Mouse (Mus musculus) urinary bladder, postnatal 36 days (tissue): ENCODE data around the gene Ctsl.

ENCODE experiments used
- DNase-seq, 2 experiments: peaks; one replicate each; pipeline ENCODE4 v3.0.0; 2022; ENCODE audit warnings: low spot score in 2 of 2, mixed read lengths in 1 of 2

Ctsl gene

DNA sequence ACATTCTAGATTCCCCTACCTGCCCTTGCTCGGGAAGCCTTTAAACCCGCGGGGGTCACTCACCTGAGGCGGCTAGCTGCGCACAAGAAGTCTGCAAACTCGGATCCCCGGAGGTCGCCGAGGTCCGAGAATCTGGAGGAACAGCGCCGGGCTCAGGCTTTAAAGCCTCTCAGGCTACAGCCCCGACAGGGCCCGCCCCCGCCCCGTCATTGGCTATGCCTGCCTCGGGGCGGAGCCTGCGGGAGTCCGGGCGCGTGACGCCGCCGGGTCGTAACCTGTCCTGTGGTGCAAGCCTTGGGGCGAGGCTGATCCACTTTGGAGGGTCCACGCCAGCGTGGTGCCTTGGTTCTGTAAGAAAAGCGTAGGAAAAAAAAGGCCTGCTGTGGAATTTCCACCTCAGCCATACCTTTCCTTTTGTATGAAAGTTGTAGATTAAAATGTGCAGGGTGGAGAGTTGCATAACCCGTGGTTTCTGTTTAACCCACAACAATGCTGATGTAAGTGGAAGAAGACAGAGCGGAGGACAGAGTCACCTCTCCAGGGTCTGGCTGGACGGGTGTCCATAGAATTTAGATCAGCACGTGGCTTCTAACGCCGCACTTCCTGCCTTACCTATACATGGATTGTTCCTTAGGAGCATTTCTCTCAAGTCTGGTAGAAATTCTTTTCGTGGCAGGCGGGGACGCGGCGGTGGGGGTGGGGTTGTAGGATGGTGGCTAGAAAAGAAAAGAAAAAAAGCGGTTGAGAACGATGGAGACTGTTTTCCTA is at the start of gene Ctsl:
Gene Ctsl (minus strand): TSS at position 718 of the 768 bp plus-strand sequence.
- DNase-seq: peak; percentile 94

DNA sequence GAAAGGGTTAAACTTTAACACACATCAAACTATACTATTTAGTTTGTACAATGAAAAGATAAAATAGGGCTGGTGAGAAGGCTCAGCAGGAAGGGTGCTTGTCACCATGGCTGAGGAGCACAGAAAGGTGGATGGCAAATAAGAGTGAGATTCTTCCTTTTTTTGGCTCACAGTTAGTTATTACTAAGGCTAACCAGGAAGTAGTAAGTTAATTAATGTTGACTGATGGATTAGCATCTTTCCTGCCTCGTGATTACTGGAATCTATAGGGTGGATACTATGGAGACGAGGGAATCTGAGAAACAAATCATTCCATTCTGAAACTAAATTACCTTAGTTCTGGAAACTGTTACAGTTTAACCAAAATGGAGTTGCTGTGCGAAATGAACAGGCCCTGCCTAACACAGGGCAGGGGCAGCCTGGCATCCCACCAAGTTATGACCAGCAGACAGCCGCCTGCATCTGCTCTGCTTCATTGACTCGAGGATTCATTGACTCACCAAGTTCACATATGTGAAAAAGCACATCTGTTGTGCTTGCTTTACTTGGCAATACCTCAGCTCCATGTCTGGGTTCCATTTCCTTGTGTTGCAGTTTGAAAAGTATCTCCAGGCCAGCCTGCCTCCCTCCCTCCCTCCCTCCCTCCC is 46.4 kb upstream of the Ctsl start:
- no peak for DNase-seq

DNA sequence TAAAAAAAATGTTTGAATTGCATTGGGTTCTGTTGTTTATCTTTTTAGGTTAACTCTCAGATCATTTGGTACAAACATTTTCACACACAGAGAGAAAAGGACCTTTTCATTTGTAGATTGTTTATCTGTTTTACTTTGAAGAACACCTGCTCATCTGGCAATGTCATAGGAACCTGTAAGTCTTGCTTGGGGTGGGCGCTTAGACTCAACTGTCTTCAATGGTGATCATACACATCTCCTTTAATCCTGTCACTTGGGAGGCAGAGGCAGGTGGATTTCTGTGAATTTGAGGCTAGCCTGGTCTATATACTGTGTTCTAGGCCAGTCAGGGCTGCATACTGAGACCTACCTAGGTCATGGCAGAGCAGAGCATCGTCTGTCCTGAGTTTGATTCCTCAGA is 45.0 kb upstream of the Ctsl start:
- DNase-seq: no peak

- no peak for DNase-seq
Measured at GRCm38 (mm10) chr13:64412752-64413257, 42.1 kb upstream of the Ctsl start.

DNA sequence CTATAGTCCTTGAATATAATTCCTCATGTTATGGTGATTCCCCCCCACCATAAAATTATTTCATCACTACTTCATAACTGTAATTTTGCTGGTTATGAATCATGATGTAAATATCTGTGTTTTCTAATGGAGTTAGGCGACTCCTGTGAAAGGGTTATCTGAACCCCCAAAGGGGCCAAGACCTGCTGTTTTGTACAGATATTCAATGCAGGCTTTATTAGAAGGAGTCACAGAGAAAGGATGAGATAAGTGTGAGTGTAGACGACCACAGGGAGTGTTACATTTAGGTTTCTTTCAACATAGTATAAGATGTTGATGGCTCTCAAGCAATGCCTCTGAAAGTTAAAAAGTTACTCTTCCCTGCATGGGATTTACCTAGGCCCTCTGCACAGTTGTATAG is 40.6 kb upstream of the Ctsl start:
- no peak for DNase-seq

DNA sequence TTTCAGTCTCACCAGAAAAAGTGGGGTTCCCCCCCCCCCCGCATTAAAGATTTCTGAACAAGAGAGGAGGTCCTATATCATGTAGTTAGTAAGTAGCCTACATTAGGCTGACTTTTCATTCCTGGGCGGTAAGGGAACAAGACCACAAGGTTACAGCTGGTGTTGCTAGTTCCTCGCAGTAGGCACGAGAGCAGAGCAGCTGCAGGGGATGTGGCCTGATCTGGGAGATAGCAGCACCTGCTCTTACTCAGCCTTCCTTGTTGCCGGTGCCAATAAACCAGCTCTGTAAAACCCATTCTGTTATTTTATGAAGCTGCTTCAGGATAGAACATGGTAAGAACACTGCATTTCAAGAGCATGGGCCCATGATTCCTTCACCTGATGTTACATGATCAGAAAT is 39.9 kb upstream of the Ctsl start:
- no peak for DNase-seq

DNA sequence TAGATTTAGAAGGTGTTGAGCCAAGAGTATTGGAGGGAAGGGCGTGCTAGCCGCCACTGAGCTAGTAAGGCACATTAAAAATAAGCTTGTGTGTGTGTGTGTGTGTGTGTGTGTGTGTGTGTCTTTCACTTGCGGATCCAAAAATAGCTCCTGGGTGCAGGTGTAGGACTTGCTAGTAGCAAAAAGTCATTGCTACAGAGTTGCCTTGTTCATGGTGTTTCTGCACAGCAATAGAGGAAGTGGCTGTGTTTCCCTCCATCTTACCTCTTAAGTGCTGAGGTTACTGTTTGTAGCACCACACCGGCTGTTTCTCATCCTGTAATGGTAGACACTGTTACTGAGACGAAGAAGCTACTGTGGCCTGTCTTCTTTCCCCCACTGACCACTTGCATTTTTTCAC is 37.3 kb upstream of the Ctsl start:
- no peak for DNase-seq

GRCm38 (mm10) chr13:64405550-64405949 is 34.9 kb upstream of the Ctsl start:
- no peak for DNase-seq

DNA sequence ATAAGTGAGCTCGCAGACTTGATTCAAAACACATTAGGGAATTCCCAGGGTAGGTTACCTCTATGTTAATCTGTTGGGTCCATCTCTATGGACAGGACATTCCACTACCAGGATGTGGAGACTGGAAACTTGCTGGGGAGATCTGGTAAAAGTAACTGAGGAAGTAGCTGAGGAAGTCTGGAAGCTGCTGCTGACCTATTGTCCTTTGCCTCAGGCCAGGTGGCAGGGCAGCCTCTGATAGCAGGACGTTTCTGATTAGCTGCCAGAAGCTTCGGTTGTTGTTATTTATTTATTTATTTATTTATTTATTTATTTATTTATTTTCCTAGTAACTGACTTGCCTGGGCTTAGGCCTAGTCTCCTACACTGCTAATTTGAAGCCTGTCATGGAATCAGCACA is 32.8 kb upstream of the Ctsl start:
- no peak for DNase-seq

- DNase-seq: no peak
Measured at GRCm38 (mm10) chr13:64402951-64403460, 32.3 kb upstream of the Ctsl start.

DNA sequence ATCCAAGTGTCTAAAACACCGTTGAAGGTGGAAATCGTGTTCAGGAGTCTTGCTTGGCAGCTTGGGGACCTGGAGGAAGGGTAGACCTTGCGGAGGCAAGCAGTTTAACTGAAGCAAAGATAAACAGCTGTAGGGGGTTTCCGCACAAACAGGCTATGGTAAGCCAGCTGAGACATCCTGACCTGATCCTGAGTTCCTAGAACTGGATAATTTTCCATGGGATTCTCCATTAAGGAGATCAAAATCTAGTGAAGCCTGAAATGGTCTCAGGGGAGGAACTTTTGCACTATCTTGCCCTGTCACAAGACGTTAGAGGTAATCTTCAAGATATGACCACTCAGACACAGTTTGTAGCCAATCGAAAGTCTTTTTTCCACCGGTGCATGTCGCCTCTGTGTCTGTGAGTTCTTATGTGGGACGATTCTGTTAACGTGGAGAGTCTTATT is 31.8 kb upstream of the Ctsl start:
- DNase-seq: no peak

DNA sequence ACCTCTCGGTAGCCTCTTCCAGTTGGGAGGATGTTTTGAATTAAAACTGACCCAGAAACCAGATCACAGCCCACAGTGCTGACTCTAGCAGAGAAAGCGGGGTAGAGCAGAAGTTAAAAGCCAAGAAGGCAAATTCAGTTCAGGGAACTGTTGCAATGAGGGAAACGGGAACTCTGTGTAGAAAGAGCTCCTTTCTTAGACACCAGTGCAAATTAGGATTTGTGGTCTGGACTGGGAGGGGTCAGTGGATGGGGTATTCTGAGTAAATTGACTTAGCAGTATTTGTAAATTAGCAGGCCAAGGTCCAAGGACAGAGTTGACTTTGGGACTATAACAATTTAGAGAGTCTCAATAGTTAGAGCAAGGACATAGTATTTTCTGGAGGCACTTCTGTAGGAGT is 31.3 kb upstream of the Ctsl start:
- DNase-seq: peak in 1 of 2 experiments; percentile 8

DNA sequence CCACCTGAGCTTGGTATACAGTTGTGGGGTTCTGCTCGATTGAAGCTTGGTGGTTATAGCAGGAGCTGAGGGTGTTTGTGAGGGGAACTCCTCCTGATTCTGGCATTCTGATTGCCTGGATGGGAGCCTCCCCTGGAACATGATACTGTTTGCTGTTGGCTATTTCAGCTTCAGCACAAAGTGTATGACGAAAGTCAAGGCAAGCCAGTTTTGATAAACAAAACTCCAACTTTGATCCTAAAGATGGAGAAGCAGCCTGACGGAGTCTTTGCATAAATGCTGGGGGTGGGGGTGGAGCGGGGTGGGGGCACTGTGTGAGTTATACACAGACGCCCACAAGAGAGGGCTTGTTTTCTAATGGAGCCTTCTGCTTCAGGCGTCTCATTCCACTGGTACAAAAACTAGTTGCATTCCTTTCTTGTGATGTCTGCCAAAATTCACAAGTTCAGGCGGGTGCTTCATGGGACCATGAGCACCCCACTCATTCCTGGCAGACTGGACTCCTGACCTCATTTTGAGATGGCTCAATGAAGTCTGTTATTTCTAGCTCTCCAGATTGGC is 30.2 kb upstream of the Ctsl start:
- peak in 1 of 2 experiments; percentile 40 for DNase-seq

DNA sequence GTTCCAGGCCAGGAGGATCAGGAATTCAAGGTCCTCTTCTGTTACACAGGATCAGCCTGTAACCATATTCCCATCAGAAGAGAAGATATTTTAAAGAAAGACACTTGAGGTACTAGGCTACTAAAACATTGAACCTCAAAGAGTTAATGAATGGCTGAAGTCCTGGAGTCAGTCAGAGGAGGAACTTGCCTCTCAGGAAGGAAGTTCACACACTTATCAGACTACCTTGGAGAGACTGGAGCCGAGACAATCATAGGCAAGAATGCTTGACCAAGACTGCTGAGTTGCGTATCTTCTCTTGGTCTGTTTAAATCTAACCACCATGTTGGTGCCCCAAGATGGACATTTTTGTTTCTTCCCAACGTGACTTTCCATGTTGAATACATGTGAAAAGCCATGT is 29.2 kb upstream of the Ctsl start:
- DNase-seq: no peak

DNA sequence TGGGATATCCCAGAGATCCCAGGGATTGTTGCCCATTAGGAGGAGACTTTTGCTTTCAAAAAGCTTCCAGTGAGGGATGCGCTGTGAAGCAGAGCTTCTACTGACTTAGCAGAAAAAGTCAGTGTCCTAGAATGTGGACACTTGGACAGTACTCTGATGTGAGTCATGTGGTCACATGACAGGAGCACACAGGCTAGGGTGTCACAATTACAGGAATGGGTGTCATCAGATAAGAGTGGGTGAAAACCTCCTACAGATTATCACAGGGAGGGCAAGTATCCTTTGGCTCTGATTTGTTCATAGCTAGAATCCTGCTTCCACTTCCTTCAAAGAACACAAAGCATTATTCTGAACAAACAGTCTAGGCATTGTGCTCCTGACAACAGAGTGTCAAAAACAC is 27.4 kb upstream of the Ctsl start:
- no peak for DNase-seq

- no peak for DNase-seq
Measured at GRCm38 (mm10) chr13:64396979-64397378, 26.3 kb upstream of the Ctsl start.

GRCm38 (mm10) chr13:64388415-64388814 is 17.7 kb upstream of the Ctsl start:
- peak; percentile 10 to 28 for DNase-seq

- no peak for DNase-seq
Measured at GRCm38 (mm10) chr13:64386048-64386447, 15.4 kb upstream of the Ctsl start.

GRCm38 (mm10) chr13:64384937-64385336 is 14.2 kb upstream of the Ctsl start:
- DNase-seq: no peak

DNA sequence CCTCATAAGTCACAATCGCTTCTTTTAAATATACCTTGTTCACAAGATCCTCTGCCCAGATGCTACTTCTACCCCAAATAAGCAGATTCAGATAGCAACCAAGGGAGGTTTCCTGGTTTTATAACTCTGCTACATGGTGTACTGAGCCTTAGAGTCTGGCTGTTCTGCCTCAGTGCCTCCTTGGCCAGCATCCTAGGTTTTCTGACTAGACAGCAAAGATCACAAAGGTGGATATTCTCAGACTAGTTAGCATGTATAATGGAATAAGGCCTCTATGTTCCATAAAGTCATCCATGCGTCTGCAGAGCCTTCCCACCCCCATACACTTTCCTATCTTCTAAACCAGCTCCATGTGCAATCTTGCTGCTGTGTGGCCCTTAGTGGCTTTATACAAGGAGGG is 9.6 kb upstream of the Ctsl start:
- DNase-seq: no peak

GRCm38 (mm10) chr13:64378601-64379000 is 7.9 kb upstream of the Ctsl start:
- no peak for DNase-seq

- no peak for DNase-seq
Measured at GRCm38 (mm10) chr13:64376472-64376871, 5.8 kb upstream of the Ctsl start.

DNA sequence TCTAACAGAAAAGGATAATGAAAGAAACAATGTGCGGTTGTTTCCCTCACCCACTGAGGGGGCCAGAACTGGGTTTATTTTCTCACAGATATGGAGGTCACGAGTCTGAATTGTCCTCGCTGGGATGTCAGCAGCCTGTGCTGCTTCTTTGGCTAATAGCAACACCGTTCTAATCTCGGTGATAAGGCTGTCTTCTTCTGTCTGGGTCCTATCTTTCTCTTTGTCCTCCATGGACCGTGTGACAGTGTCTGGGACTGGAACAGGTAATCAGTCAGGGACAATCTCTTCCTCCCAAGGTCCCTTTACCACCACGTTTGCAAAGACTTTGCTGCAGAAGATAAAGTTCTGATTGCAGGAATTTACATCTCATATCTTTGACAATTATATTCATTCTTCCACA is 4.5 kb upstream of the Ctsl start:
- no peak for DNase-seq
